Mouse (Mus musculus): ENCODE results near the gene Coro2a. TPM values are rescaled to one million over a fixed set of nuclear protein-coding genes. Genes with fewer than 3 reads are reported as not detected.
A peak's percentile ranks its signal among the peaks of the same experiment; 100 is the strongest.

The Coro2a gene
- polyA plus RNA-seq, 1 experiment: 36.0 TPM

DNA sequence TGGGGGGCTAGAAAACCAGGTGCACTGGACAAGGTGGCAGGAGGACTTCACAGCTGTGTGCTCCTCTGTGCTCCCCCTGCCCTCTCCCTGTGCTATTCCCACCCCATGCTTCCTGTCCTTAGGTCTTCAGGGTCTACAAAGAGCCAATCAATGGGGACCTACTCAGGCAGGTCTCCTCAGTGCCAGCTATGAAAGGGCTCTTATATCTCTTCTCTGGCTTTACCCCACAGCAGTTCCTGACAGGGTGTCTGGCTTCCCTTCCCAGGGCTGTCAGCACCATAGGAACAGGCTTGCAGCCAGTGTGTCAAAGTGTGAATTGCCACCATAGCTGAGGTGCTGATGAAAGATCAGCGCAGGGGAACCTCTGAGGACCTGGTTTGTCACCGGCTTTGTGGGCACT lies 81.5 kb downstream of the Coro2a start:
- H3K36me3 ChIP-seq (ENCODE audit: control insufficient read depth, insufficient read depth, low read length): peaks cover 34% of the 10 kb centered on the region
- WGBS: 97% methylated on average over 2 of the region's 2 CpGs

DNA sequence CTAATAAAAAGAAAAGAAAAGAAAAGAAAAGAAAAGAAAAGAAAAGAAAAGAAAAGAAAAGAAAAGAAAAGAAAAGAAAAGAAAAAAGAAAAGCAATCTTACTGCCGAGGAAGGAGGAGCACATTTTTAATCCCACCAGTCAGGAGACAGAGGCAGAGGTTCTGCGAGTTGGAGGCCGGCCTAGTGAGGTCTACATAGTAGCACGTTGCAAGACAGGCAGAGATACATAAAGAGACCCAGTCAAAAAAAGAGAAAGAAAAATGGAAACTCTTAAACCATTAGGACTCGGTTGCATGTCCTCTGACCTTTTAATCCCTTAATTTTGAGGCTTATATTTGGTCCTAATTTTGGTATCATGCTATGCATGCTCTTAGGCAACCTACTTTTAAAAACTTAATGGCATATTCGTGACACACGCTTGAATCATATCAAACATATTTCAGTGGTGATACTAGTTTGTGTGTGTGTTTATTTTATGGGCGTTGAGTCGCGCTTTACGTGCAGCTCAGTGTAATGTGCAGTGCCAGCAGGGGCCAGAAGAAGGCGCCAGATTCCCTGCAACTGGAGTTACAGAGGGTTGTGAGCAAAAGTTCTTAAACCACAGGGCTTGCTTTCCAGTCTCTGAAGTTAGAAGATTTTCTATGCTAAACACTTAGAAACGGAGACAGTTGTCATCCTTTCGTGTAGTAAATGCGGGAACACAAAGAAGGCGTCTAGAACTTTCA lies 94.1 kb downstream of the Coro2a start:
- H3K4me3 ChIP-seq (ENCODE audit: extremely low read depth, insufficient read depth, insufficient read length): no peak overlapping the region
- H3K4me1 ChIP-seq (ENCODE audit: control insufficient read depth, insufficient read depth, insufficient read length): peaks cover 10% of the 10 kb centered on the region
- TF ChIP-seq CTCF (IDR thresholded peaks at IDR 0.05; ENCODE audit: extremely low read depth, insufficient read depth, insufficient read length, insufficient replicate concordance) (peak; percentile 81), POLR2A (IDR thresholded peaks at IDR 0.05; ENCODE audit: low read depth, low read length) (no peak)
- no peaks in the 10 kb centered on the region for H3K27me3 ChIP-seq (ENCODE audit: control insufficient read depth, insufficient read depth, low read length)
- 0 out of 2 replicates have a peak overlapping the region, but pooled peaks have one; percentile 1 for H3K27ac ChIP-seq (ENCODE audit: insufficient read depth, low read length)
- DNase-seq (ENCODE audit: low read depth in 1 of 2, low spot score in 2 of 2): peak; percentile 68 to 80
- 20% methylated on average over 16 of the region's 16 CpGs for WGBS
- peaks cover 4% of the 10 kb centered on the region for H3K36me3 ChIP-seq (ENCODE audit: control insufficient read depth, insufficient read depth, low read length)

More for the DNA sequence above, 81.5 kb downstream of the Coro2a start:
- TF ChIP-seq POLR2A (IDR thresholded peaks at IDR 0.05; ENCODE audit: low read depth, low read length): no peak
- TF ChIP-seq CTCF (IDR thresholded peaks at IDR 0.05; ENCODE audit: extremely low read depth, insufficient read depth, insufficient read length, insufficient replicate concordance): no peak
- H3K27me3 ChIP-seq (ENCODE audit: control insufficient read depth, insufficient read depth, low read length): no peaks in the 10 kb centered on the region
- no peak overlapping the region for H3K27ac ChIP-seq (ENCODE audit: insufficient read depth, low read length)
- DNase-seq (ENCODE audit: low read depth in 1 of 2, low spot score in 2 of 2): no peak
- H3K4me1 ChIP-seq (ENCODE audit: control insufficient read depth, insufficient read depth, insufficient read length): no peaks in the 10 kb centered on the region; the same call in 1 of the 2 replicates
- H3K4me3 ChIP-seq (ENCODE audit: extremely low read depth, insufficient read depth, insufficient read length): no peak overlapping the region

DNA sequence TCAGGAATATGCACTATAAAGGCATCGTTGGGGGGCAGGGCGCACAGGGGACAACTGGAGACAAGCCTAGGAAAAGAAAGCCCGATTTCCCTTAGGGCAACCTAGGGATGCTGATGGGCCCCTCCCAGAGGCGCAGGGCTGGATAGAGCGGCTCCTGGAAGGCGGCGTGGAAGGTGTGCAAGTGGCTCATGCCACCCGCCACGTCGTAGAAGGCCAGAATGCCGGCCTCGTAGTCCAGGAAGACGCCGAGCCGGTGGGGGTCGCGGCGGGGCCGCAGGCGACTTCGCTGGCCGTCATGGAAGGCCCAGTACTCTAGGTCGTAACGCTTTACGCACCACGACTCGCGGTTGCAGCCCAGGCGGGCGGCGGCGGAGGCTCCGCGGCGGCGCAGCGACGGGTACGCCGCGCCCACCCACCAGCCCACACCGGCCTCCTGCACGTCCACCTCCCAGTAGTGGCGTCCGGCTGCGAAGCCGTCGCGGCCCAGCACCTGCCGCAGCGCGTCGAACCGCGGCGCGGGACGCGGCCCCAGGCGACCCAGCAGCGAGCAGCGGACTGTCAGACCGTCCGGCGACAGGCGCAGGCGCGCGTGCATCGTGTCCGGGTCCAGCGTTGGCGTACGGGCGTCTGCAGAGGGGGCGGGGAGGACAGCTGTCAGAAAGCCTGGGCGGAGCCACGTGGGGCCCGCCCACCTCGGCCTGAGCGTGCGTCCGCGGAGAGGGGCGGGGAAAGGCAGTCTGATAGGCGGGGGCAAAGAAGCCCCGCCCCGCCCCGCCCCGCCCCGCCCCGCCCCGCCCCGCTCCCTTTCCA lies 95.0 kb downstream of the Coro2a start:
- DNase-seq (ENCODE audit: low read depth in 1 of 2, low spot score in 2 of 2): peak; percentile 72 to 90
- no peaks in the 10 kb centered on the region for H3K27me3 ChIP-seq (ENCODE audit: control insufficient read depth, insufficient read depth, low read length)
- peak overlapping the region; percentile 62 for H3K4me3 ChIP-seq (ENCODE audit: extremely low read depth, insufficient read depth, insufficient read length)
- peaks cover 10% of the 10 kb centered on the region for H3K4me1 ChIP-seq (ENCODE audit: control insufficient read depth, insufficient read depth, insufficient read length)
- TF ChIP-seq POLR2A (IDR thresholded peaks at IDR 0.05; ENCODE audit: low read depth, low read length): no peak
- TF ChIP-seq CTCF (IDR thresholded peaks at IDR 0.05; ENCODE audit: extremely low read depth, insufficient read depth, insufficient read length, insufficient replicate concordance): no peak
- WGBS: 5% methylated on average over 94 of the region's 94 CpGs
- H3K36me3 ChIP-seq (ENCODE audit: control insufficient read depth, insufficient read depth, low read length): peaks cover 10% of the 10 kb centered on the region
- H3K27ac ChIP-seq (ENCODE audit: insufficient read depth, low read length): no peak overlapping the region

DNA sequence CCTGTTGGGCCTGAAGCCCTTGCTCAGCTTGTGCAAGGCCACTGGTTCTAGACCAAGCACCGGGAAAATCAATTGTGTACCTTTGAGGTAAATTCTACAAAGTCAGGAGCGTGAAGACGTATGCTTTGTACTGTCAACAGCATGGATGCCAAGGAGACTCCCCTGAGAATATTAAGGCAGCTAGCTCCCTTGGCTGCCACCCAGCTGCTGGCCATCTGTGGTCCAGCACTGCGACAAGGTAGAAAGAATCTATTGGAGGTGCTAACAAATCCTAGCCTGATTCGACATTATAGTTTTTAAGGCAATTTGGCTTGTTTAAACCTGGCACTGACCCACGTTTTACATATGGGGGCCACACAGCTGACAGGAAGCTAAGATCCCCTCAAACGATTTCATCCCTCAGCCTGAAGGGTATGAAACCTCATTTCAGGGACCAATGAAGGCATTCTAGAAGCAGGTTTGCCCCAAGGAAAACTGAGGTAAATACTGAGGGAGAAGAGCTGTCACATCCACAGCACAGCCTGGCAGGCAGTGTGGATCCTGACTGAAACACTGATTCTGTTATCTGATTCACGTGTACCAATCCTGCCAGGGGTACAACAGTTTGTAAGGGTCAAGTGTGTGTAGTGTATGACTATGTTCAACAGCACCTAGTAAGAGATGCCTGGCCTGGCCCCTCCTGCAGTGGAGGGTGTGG lies 96.5 kb downstream of the Coro2a start:
- no peak for DNase-seq (ENCODE audit: low read depth in 1 of 2, low spot score in 2 of 2)
- TF ChIP-seq POLR2A (IDR thresholded peaks at IDR 0.05; ENCODE audit: low read depth, low read length) (no peak), CTCF (IDR thresholded peaks at IDR 0.05; ENCODE audit: extremely low read depth, insufficient read depth, insufficient read length, insufficient replicate concordance) (no peak)
- Histone ChIP-seq H3K4me1 (ENCODE audit: control insufficient read depth, insufficient read depth, insufficient read length) (peaks cover 10% of the 10 kb centered on the region), H3K4me3 (ENCODE audit: extremely low read depth, insufficient read depth, insufficient read length) (no peak overlapping the region), H3K36me3 (ENCODE audit: control insufficient read depth, insufficient read depth, low read length) (peaks cover 18% of the 10 kb centered on the region), H3K27me3 (ENCODE audit: control insufficient read depth, insufficient read depth, low read length) (no peaks in the 10 kb centered on the region), H3K27ac (ENCODE audit: insufficient read depth, low read length) (no peak overlapping the region)
- 78% methylated on average over 8 of the region's 8 CpGs for WGBS

DNA sequence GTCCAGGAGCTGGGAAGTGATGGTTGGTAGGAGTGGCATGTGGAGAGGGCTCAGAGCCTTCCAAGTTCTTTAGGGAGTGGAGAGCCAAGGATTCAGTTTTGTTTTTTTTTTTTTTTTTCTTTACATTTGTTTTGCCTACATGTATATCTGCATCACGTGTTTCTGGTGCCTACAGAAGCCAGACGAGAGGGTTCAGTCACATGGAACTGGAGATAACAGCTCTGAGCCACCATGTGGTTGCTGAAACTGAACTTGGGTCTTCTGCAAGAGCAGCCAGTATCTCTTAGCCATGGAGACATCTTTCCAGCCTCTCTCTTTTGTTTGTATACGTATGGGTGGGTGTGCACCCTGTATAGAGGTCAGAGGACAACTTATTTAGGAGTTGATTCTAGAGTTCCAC lies 98.1 kb downstream of the Coro2a start:
- H3K4me3 ChIP-seq (ENCODE audit: extremely low read depth, insufficient read depth, insufficient read length): no peak overlapping the region
- H3K27me3 ChIP-seq (ENCODE audit: control insufficient read depth, insufficient read depth, low read length): no peaks in the 10 kb centered on the region
- DNase-seq (ENCODE audit: low read depth in 1 of 2, low spot score in 2 of 2): no peak
- H3K36me3 ChIP-seq (ENCODE audit: control insufficient read depth, insufficient read depth, low read length): peaks cover 23% of the 10 kb centered on the region
- WGBS: 83% methylated on average over 3 of the region's 3 CpGs
- H3K27ac ChIP-seq (ENCODE audit: insufficient read depth, low read length): no peak overlapping the region
- TF ChIP-seq CTCF (IDR thresholded peaks at IDR 0.05; ENCODE audit: extremely low read depth, insufficient read depth, insufficient read length, insufficient replicate concordance) (no peak), POLR2A (IDR thresholded peaks at IDR 0.05; ENCODE audit: low read depth, low read length) (no peak)
- peaks cover 10% of the 10 kb centered on the region for H3K4me1 ChIP-seq (ENCODE audit: control insufficient read depth, insufficient read depth, insufficient read length)

DNA sequence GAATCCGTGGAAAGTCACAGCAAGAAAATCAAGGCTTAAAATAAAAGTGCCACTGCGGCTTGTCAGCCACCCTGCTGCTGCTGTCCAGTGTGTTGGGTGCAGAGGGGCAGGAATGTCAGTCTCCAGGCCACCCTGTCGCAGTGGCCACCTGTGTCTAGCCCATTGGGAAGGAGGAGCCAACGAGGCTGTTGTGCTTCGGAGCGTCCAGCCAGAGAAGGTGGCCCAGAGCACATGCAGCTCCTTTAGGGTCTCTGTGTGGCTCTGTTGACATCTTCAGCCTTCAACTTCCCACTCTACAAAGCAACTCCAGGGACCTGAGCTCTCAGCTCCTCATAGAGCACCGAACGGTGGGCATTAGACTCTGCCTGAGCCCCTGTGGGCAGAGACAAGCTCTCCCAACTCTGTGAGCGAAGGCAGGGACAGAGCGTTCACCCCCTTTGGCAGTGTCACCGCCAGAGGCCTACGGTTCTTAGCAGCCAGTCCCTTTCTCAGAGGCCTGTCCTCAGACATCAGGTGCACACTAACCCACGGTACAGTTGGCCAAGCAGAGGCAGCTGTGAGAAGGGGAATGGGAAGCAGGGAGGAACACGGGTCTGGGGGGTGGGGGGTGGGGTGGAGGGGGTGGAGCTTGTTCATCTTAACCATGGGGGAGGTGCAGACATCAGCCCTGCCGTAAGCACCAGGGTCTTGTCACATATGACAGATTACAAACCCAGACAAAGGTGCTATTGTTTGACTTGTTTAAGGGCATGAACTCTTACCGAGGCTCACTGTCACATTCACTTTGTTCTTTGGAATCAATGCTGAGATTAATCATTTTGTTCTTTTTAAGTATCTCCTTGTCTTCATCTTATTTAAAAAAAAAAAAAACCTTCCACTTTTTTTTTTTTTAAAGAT lies 99.1 kb downstream of the Coro2a start:
- Histone ChIP-seq H3K27ac (ENCODE audit: insufficient read depth, low read length) (no peak overlapping the region), H3K4me3 (ENCODE audit: extremely low read depth, insufficient read depth, insufficient read length) (no peak overlapping the region), H3K4me1 (ENCODE audit: control insufficient read depth, insufficient read depth, insufficient read length) (peaks cover 10% of the 10 kb centered on the region), H3K36me3 (ENCODE audit: control insufficient read depth, insufficient read depth, low read length) (peaks cover 23% of the 10 kb centered on the region), H3K27me3 (ENCODE audit: control insufficient read depth, insufficient read depth, low read length) (no peaks in the 10 kb centered on the region)
- 89% methylated on average over 16 of the region's 16 CpGs for WGBS
- DNase-seq (ENCODE audit: low read depth in 1 of 2, low spot score in 2 of 2): no peak
- TF ChIP-seq POLR2A (IDR thresholded peaks at IDR 0.05; ENCODE audit: low read depth, low read length): no peak
- no peak for TF ChIP-seq CTCF (IDR thresholded peaks at IDR 0.05; ENCODE audit: extremely low read depth, insufficient read depth, insufficient read length, insufficient replicate concordance)
